In genomic region chr1:138541495-138542169, GRCm38 (mm10) we compare ENCODE assay signal across 10 mouse cellular contexts.
DNase-seq lines count a peak whose midpoint lies in the region; ATAC-seq lines count a peak whose summit lies in the region.
"Had no signal": no experiment of that assay in that cellular context is flagged by ENCODE, and none has a peak within 500 bp of the region (broad histone marks: within the 10 kb centered on the region; RNA-seq: fewer than 3 reads in every experiment).

No protein-coding gene starts in this region.

- H3K4me2 ChIP-seq in kidney, embryonic 14.5 days (replicated peaks; ENCODE audit: low read depth, low read length) = 0 out of 2 replicates have a peak overlapping the region, but pooled peaks have one; percentile 2
- H3K4me2 ChIP-seq: embryonic facial prominence, embryonic 12.5 days had no signal

- DNase-seq in kidney, postnatal 14 days = no peak
- DNase-seq in adrenal gland, adult (ENCODE audit: inconsistent age in 2 of 2, low spot score in 1 of 2) = no peak
- no peak for DNase-seq in thymus, postnatal 0 days (ENCODE audit: low spot score)
- no peak for DNase-seq in embryo, embryonic 10 days (ENCODE audit: low spot score)
- DNase-seq: kidney, adult 2 months had no signal

- H3K27me3 ChIP-seq in kidney, embryonic 14.5 days (ENCODE audit: control insufficient read depth, insufficient read depth, low read length) = no peaks in the 10 kb centered on the region
- H3K27me3 ChIP-seq: embryonic facial prominence, embryonic 12.5 days had no signal

- no peaks in the 10 kb centered on the region for H3K36me3 ChIP-seq in kidney, embryonic 14.5 days (ENCODE audit: control insufficient read depth, insufficient read depth, low read length)
- H3K36me3 ChIP-seq: embryonic facial prominence, embryonic 12.5 days had no signal

- no peaks in the 10 kb centered on the region for H3K9me3 ChIP-seq in kidney, embryonic 14.5 days (ENCODE audit: control insufficient read depth, low read length)
- H3K9me3 ChIP-seq: embryonic facial prominence, embryonic 12.5 days had no signal

- no peak overlapping the region for H3K4me3 ChIP-seq in kidney, embryonic 14.5 days (ENCODE audit: low read length)
- H3K4me3 ChIP-seq: embryonic facial prominence, embryonic 12.5 days had no signal

- no peak overlapping the region for H3K27ac ChIP-seq in kidney, embryonic 14.5 days (ENCODE audit: low read depth, low read length)
- H3K27ac ChIP-seq: embryonic facial prominence, embryonic 12.5 days had no signal

- no peak for ATAC-seq in kidney, embryonic 14.5 days (ENCODE audit: low FRiP score, low TSS enrichment)
- ATAC-seq in CD4-positive, CD25-positive, alpha-beta regulatory T cell, adult 4 months = peak; percentile 48
- peak; percentile 78 for ATAC-seq in granulocyte monocyte progenitor cell, adult 5-6 weeks (replicated peaks; ENCODE audit: poor library complexity, severe bottlenecking)
- peak; percentile 56; the same call in 1 of the 2 replicates for ATAC-seq in monocyte, adult 5-6 weeks (replicated peaks; ENCODE audit: insufficient number of reproducible peaks, low FRiP score, low TSS enrichment, poor library complexity, severe bottlenecking)

- H3K9ac ChIP-seq in kidney, embryonic 14.5 days (ENCODE audit: low read depth, low read length) = no peak overlapping the region
- H3K9ac ChIP-seq: embryonic facial prominence, embryonic 12.5 days had no signal

- H3K4me1 ChIP-seq in kidney, embryonic 14.5 days (ENCODE audit: control insufficient read depth, insufficient read depth, low read length) = peaks cover 2% of the 10 kb centered on the region; the same call in 1 of the 2 replicates

- WGBS in kidney, embryonic 14.5 days = 57% methylated on average over 8 of the region's 8 CpGs
